Mouse (Mus musculus) liver, postnatal 0 days (tissue): ENCODE measurements around the gene Kremen1. TPM values are rescaled to one million over a fixed set of nuclear protein-coding genes. Genes with fewer than 3 reads are reported as not detected.

Experiments
- ATAC-seq: fragments of 200-750 bp; cut with Nextera tagmentation; 2 replicates; pipeline ENCODE4 v1.8.0; 2017; ENCODE audit warnings: mild to moderate bottlenecking, moderate library complexity
- DNase-seq: peaks from one replicate; pipeline ENCODE4 v3.0.0-alpha.2; 2016
- H3K27ac ChIP-seq: fragments of 300-500 bp; sonication (generic); 2 replicates; pipeline ENCODE4 v1.5.1; 2014; ENCODE audit warnings: antibody characterized with exemption, moderate library complexity, mild to moderate bottlenecking, low read depth
- H3K27me3 ChIP-seq: fragments of 300-500 bp; sonication (generic); 2 replicates; pipeline ENCODE4 v1.6.1; 2014; ENCODE audit warnings: low read length, control low read depth, mixed read lengths; ENCODE audit not compliant: insufficient read depth
- H3K36me3 ChIP-seq: fragments of 300-500 bp; sonication (generic); replicated peaks from 2 replicates; pipeline ENCODE4 v1.6.1; 2014; ENCODE audit warnings: mild to moderate bottlenecking, control low read depth, low read length, moderate library complexity, mixed read lengths; ENCODE audit not compliant: insufficient read depth
- H3K4me1 ChIP-seq: fragments of 300-500 bp; sonication (generic); 2 replicates; pipeline ENCODE4 v1.6.1; 2014; ENCODE audit warnings: antibody characterized with exemption, mild to moderate bottlenecking, control low read depth; ENCODE audit not compliant: insufficient read depth
- H3K4me2 ChIP-seq: fragments of 300-500 bp; sonication (generic); 2 replicates; pipeline ENCODE4 v1.6.1; 2014; ENCODE audit warnings: low read depth, mild to moderate bottlenecking, low read length, moderate library complexity, mixed read lengths
- H3K4me3 ChIP-seq: fragments of 300-500 bp; sonication (generic); 2 replicates; pipeline ENCODE4 v1.5.1; 2014; ENCODE audit warnings: low read depth, low read length
- H3K9ac ChIP-seq: fragments of 300-500 bp; sonication (generic); replicated peaks from 2 replicates; pipeline ENCODE4 v1.6.1; 2014; ENCODE audit warnings: mild to moderate bottlenecking, moderate library complexity
- H3K9me3 ChIP-seq: fragments of 300-500 bp; sonication (generic); 2 replicates; pipeline ENCODE4 v1.6.1; 2016; ENCODE audit warnings: mild to moderate bottlenecking, control low read depth, low read length, mixed read lengths
- CTCF ChIP-seq: sonication (generic); IDR thresholded peaks from 2 replicates; pipeline ENCODE4 v1.5.1; 2016; ENCODE audit warnings: antibody characterized with exemption, low read depth
- EP300 ChIP-seq: IDR thresholded peaks from 2 replicates; pipeline ENCODE4 v1.6.1; 2016; ENCODE audit warnings: antibody characterized with exemption, low read depth, mild to moderate bottlenecking
- WGBS: fragments of 180-500 bp; shearing (Covaris S2); extraction: QIAGEN DNeasy Blood & Tissue Kit; methylation state at CpG from one replicate; pipeline ENCODE4 v1.1.7; 2014; ENCODE audit not compliant: insufficient replicate concordance; 5-methylcytosine and 5-hydroxymethylcytosine counted together
- polyA plus RNA-seq: library from polyadenylated mRNA; unstranded; fragments of >200 nt; fragmentation: Nextera tagmentation; extraction: Ambion mirVana; gene quantifications from 2 replicates; pipeline ENCODE4 v1.2.1, GENCODE M21; 2015

Gene Kremen1
- polyA plus RNA-seq, 1 experiment from 2014 or later: 2.2 TPM

GRCm38 (mm10) chr11:5243208-5243607 is 18.1 kb downstream of the Kremen1 start:
- Histone ChIP-seq H3K4me1 (peaks cover 3% of the 10 kb centered on the region; the same call in 1 of the 2 replicates), H3K27ac (no peak overlapping the region), H3K9me3 (no peaks in the 10 kb centered on the region), H3K4me2 (no peak overlapping the region), H3K27me3 (no peaks in the 10 kb centered on the region), H3K36me3 (no peaks in the 10 kb centered on the region; the same call in 1 of the 2 replicates), H3K4me3 (no peak overlapping the region), H3K9ac (no peak overlapping the region)
- TF ChIP-seq EP300: no peak
- no peak for TF ChIP-seq CTCF
- ATAC-seq: no peak
- no peak for DNase-seq
- 81% methylated on average over 7 of the region's 7 CpGs for WGBS

- H3K4me1 ChIP-seq: peaks cover 3% of the 10 kb centered on the region; the same call in 1 of the 2 replicates
- 79% methylated on average over 8 of the region's 8 CpGs for WGBS
- TF ChIP-seq CTCF: no peak
- TF ChIP-seq EP300: no peak
Observed at GRCm38 (mm10) chr11:5242158-5242557, 19.2 kb downstream of the Kremen1 start.

GRCm38 (mm10) chr11:5239706-5240690 is 21.4 kb downstream of the Kremen1 start:
- Histone ChIP-seq H3K27ac (no peak overlapping the region), H3K27me3 (no peaks in the 10 kb centered on the region), H3K9ac (no peak overlapping the region), H3K4me2 (no peak overlapping the region; the same call in 1 of the 2 replicates), H3K9me3 (no peaks in the 10 kb centered on the region), H3K4me3 (no peak overlapping the region), H3K4me1 (no peaks in the 10 kb centered on the region), H3K36me3 (no peaks in the 10 kb centered on the region; the same call in 1 of the 2 replicates)
- DNase-seq: no peak
- TF ChIP-seq CTCF: no peak
- TF ChIP-seq EP300: no peak
- WGBS: 30% methylated on average over 10 of the region's 10 CpGs
- no peak for ATAC-seq

More at GRCm38 (mm10) chr11:5242158-5242557, 19.2 kb downstream of the Kremen1 start:
- H3K36me3 ChIP-seq: no peaks in the 10 kb centered on the region; the same call in 1 of the 2 replicates
- no peak overlapping the region for H3K4me3 ChIP-seq
- H3K4me2 ChIP-seq: no peak overlapping the region
- H3K9me3 ChIP-seq: no peaks in the 10 kb centered on the region
- no peaks in the 10 kb centered on the region for H3K27me3 ChIP-seq
- DNase-seq (no peak), ATAC-seq (no peak)
- no peak overlapping the region for H3K27ac ChIP-seq
- no peak overlapping the region for H3K9ac ChIP-seq

DNA sequence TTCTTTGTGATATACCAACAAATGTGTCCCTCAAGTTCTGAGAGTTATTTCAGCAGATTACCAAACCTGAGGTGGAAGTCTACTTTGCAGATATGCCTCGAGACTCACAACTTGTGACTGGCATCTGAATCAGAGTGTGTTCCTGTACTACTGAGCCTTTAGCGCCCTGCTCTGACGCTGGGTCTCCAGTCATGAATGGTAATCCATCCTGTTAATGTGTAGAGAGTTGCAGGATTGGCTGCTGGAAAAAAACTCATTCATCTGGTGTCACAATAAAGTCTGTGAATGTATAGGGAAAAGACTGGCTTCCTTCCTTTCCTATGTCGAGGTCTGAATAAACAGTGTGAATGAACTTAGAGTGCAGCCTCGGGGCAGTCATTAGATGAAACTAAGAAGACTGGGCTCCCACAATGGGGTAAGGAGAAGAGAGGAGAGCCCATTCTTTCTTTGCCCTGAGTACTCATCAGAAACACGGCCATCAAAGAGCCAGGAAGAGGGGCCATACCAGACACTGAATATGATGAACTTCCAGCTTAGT is 41.4 kb downstream of the Kremen1 start:
- WGBS: 58% methylated on average over 6 of the region's 6 CpGs
- Histone ChIP-seq H3K9ac (no peak overlapping the region), H3K9me3 (no peaks in the 10 kb centered on the region), H3K27me3 (no peaks in the 10 kb centered on the region), H3K36me3 (no peaks in the 10 kb centered on the region), H3K4me1 (peaks cover 7% of the 10 kb centered on the region), H3K27ac (no peak overlapping the region), H3K4me2 (no peak overlapping the region), H3K4me3 (no peak overlapping the region)
- no peak for TF ChIP-seq CTCF
- TF ChIP-seq EP300: no peak
- ATAC-seq (no peak), DNase-seq (no peak)

- Histone ChIP-seq H3K27ac (no peak overlapping the region), H3K9me3 (no peaks in the 10 kb centered on the region), H3K27me3 (no peaks in the 10 kb centered on the region), H3K4me1 (peaks cover 7% of the 10 kb centered on the region), H3K4me2 (no peak overlapping the region), H3K36me3 (no peaks in the 10 kb centered on the region), H3K4me3 (no peak overlapping the region), H3K9ac (no peak overlapping the region)
- no peak for TF ChIP-seq CTCF
- TF ChIP-seq EP300: no peak
- 73% methylated on average over 4 of the region's 4 CpGs for WGBS
- ATAC-seq (no peak), DNase-seq (no peak)
Observed at GRCm38 (mm10) chr11:5219371-5219770, 42.0 kb downstream of the Kremen1 start.
